Mouse (Mus musculus): Measurements from ENCODE around the gene Gm49321.

DNA sequence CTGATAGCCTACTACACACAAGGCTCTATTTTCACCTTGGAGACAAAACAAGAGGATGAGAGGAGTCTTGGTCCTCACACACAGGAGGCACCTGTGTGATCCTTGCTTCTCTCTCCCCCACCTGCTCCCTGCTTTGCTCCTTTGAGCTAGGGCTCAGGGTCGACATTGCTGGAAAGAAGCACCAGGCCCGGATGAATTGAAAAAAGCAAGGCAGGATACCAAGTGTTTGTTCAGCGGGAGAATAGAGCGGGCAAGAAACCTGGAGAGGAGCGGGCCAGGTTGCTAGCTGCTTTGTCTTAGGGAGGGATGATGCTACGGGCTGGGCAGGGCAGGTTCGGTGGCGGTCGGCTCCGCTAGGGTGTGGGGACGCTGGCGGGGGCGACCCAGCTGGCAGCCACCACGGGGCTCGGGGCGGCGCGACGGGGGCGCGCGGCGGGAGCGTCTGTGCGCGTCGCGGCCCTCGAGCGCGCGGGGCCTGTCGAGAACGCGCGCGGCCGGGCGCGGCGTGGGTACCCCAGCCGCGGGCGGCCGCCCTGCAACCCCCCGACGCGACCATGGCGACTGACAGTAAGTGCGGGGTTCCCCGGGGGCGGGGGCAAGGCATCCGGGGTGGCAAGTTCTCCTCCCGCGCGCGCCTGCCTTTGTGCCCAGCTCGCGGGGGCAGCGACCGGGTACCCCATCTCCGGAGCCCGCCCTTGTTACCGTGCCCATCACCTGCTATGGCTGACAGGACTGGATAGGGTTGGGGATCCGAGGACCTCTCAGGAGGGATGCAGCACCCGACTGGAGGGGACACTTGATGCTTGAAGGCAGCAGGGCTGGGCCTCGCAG is 60.1 kb downstream of the Gm49321 start, which contains the start of gene Syt16:
- no peak for TF ChIP-seq EP300 (IDR thresholded peaks at IDR 0.05; ENCODE audit: insufficient read depth, low read depth, low read length)
- TF ChIP-seq CTCF (IDR thresholded peaks at IDR 0.05; ENCODE audit: low read depth, low read length): no peak
- no peak for TF ChIP-seq POLR2A (IDR thresholded peaks at IDR 0.05; ENCODE audit: insufficient read depth, low read length)

Data from ES-Bruce4 (cell line).